Mouse (Mus musculus): ENCODE data around the gene Bmp5. TPM values are rescaled to one million over a fixed set of nuclear protein-coding genes. Genes with fewer than 3 reads are reported as not detected.

The Bmp5 gene
- polyA plus RNA-seq, 1 experiment: 2.5 TPM

DNA sequence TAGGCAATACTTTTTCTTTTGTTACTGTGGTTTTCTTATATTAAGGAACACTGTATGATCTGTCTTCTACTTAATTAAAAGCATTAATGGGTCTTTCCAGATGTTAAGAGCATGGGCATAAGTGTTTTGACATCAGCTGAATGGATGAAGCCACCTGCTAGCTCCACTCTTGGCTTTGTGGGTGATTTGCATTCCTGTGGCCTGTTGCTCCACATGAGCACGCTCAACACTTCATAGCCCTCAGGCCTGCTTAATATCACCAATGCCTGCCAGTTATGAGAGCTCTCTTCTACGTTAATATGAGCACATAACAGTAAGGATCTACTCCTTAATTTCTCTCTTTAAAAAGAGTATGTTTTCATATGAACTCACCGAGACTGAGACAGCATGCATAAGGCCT, 169.5 kb downstream of the Bmp5 start:
- DNase-seq (ENCODE audit: extremely low spot score in 1 of 2, low spot score in 1 of 2): no peak

Other genes with a start within 250 kb of the Bmp5 start
- 53.7 and 62.4 TPM in 2 replicates for gene Tmod3, start 215.7 kb upstream of the Bmp5 start, polyA plus RNA-seq (2012; rRNA removed)
- 94.4 and 99.2 TPM in 2 replicates for gene Tmod2, start 164.0 kb upstream of the Bmp5 start, polyA plus RNA-seq (2012; rRNA removed)
- 76.7 and 91.0 TPM in 2 replicates for gene Lysmd2, start 149.6 kb upstream of the Bmp5 start, polyA plus RNA-seq (2012; rRNA removed)
- gene Scg3, start 91.3 kb upstream of the Bmp5 start, polyA plus RNA-seq (2012; rRNA removed): 205 and 215 TPM in 2 replicates
- 16.1 and 17.6 TPM in 2 replicates for gene Hmgcll1, start 239.5 kb downstream of the Bmp5 start, polyA plus RNA-seq (2012; rRNA removed)